Mouse (Mus musculus) myocyte (in vitro differentiated cells): Measurements from ENCODE around the gene Negr1.

ENCODE experiments used
- CEBPB ChIP-seq: IDR thresholded peaks from 2 replicates; pipeline ENCODE4 v1.6.1; 2011; ENCODE audit warnings: mild to moderate bottlenecking, moderate library complexity; ENCODE audit not compliant: poor library complexity, insufficient read depth, severe bottlenecking
- E2F4 ChIP-seq: IDR thresholded peaks from one replicate; pipeline ENCODE4 v1.6.1; 2011; ENCODE audit warnings: mild to moderate bottlenecking, control low read depth, moderate library complexity; ENCODE audit not compliant: insufficient read depth
- MAX ChIP-seq: IDR thresholded peaks from one replicate; pipeline ENCODE4 v1.6.1; 2011; ENCODE audit warnings: low read depth, mild to moderate bottlenecking, control low read depth
- MYOG ChIP-seq, 3 experiments: IDR thresholded peaks; one replicate each; pipeline ENCODE4 v1.6.1; 2011; ENCODE audit warnings: control low read depth in 2 of 3, low read depth in 2 of 3, mild to moderate bottlenecking in 2 of 3; ENCODE audit not compliant: insufficient read length in 2 of 3, control insufficient read depth in 1 of 3, insufficient read depth in 1 of 3
- POLR2A ChIP-seq: IDR thresholded peaks from one replicate; pipeline ENCODE4 v1.6.1; 2011; ENCODE audit warnings: low read depth, mild to moderate bottlenecking, control low read depth, moderate library complexity; ENCODE audit not compliant: insufficient read length
- POLR2AphosphoS2 ChIP-seq: IDR thresholded peaks from one replicate; pipeline ENCODE4 v1.6.1; 2011; ENCODE audit warnings: low read depth, control low read depth; ENCODE audit not compliant: insufficient read length
- SRF ChIP-seq: IDR thresholded peaks from one replicate; pipeline ENCODE4 v1.6.1; 2011; ENCODE audit warnings: low read depth; ENCODE audit not compliant: control insufficient read depth, insufficient read length
- TCF12 ChIP-seq: IDR thresholded peaks from one replicate; pipeline ENCODE4 v1.6.1; 2011; ENCODE audit warnings: mild to moderate bottlenecking, control low read depth; ENCODE audit not compliant: poor library complexity, insufficient read depth, severe bottlenecking
- USF1 ChIP-seq: IDR thresholded peaks from one replicate; pipeline ENCODE4 v1.6.1; 2011; ENCODE audit warnings: low read depth, mild to moderate bottlenecking, control low read depth, moderate library complexity

DNA sequence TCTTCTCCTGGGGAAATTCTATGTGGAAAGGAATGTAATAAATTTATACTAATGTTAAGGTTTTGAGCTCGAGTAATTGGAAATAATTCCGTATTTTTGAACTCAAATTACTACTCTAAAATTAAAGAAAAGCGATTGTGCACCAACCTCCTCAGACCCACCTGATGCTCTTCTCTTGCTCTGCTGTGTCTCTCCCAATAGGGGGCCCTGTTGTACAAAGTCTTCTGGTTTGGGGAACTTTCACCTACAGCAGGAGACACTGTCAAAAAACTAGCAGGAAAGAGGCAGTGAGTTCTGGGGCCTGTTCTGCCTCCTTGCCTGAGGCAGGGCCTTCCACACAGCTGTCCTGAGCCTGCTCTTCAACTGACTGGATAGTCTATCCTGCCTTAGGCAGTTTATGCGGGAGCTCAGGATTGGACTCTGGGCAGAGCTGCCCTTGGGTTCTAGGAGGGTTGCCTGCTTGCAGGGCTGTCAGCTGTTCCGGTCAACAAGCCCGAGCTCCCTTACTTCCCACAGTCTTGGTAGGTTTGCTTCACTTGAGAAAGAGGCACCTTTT lies 310.1 kb downstream of the Negr1 start:
- TF ChIP-seq POLR2A, result no peak
- no peak for TF ChIP-seq POLR2AphosphoS2
- TF ChIP-seq SRF, result no peak
- no peak for TF ChIP-seq TCF12
- no peak for TF ChIP-seq CEBPB
- TF ChIP-seq USF1, result no peak
- no peak for TF ChIP-seq E2F4
- TF ChIP-seq MAX, result no peak
- TF ChIP-seq MYOG (IDR thresholded peaks at IDR 0.05; ENCODE audit: control insufficient read depth in 1 of 3, insufficient read depth in 1 of 3, insufficient read length in 2 of 3, low read depth in 2 of 3), result no peak
